In genomic region chr6:127107413-127107812, GRCm38 (mm10) we compare ENCODE assay signal across 8 mouse cellular contexts.
"Had no signal": no experiment of that assay in that cellular context is flagged by ENCODE, and none has a peak within 500 bp of the region (broad histone marks: within the 10 kb centered on the region; RNA-seq: fewer than 3 reads in every experiment).

No protein-coding gene starts in this region.

- DNase-seq: kidney, adult 9 months; kidney, postnatal 36 days; liver; lung, adult 2 months; right cerebral cortex, postnatal 14 days; thymus, postnatal 4 days had no signal

- ATAC-seq: lung, postnatal 0 days; midbrain, embryonic 13.5 days had no signal
